Mouse (Mus musculus): Measurements from ENCODE around the gene Mx1. TPM values are rescaled to one million over a fixed set of nuclear protein-coding genes. Genes with fewer than 3 reads are reported as not detected.

Gene Mx1
- total RNA-seq (2012; rRNA removed) (0.13 and 0.27 TPM in 2 replicates), polyA plus RNA-seq (2012; ENCODE audit: insufficient read depth in 1 of 2, insufficient read length in 2 of 2, low read depth in 1 of 2, low replicate concordance in 2 of 2, missing spikeins in 1 of 2) (under 1 TPM in 1 of 2 experiments, not detected in 1; 0.42 TPM)

DNA sequence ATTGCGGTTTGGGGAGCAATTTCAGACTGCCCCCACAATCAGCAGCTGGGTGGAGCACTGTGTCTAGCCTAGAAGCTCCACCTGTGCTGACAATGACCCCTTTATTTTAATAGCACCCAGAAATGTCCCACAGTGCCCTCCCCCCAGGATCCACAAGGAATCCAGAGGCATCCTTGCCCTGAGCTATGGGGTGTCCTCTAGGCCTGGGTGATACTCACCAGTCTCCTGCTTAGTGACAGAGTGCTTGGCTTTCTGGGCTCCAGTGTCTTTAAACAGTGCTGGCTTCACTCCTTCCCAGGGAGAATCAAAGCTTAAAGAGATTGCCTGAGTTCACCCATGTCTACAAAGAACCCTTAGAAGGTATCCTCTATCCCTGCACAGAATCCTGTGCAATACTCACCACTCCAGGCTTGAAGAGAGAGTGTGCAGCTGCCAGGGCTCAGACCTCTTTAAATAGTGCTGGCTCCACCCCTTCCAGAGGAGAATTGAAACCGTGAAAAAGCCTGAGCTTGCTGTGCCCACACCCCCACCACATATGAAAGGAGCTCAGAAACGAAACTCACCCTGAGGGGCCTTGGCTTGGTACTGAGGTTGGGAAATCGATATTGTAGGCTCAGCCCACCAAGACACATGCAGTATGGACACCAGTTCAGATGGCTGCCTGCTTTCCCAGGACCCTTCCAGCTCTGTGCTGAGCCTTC lies at the start of gene Mx1:
TSS of gene Mx1 (minus strand) at position 427 of the 701 bp plus-strand sequence.
- Histone ChIP-seq H3K27me3 (ENCODE audit: control insufficient read depth in 1 of 2, insufficient read depth in 2 of 2, low read length in 2 of 2) (no peaks in the 10 kb centered on the region), H3K4me1 (ENCODE audit: control insufficient read depth in 1 of 2, insufficient read depth in 2 of 2, low read length in 2 of 2) (peaks cover 4 to 13% of the 10 kb centered on the region in 2 experiments), H3K79me2 (ENCODE audit: control insufficient read depth, insufficient read depth, low read length, poor library complexity) (no peaks in the 10 kb centered on the region), H3K4me3 (ENCODE audit: control insufficient read depth in 1 of 2, insufficient read depth in 1 of 2, low read depth in 2 of 2, low read length in 2 of 2) (no peak within 1 kb of the TSS), H3K9ac (ENCODE audit: control insufficient read depth, low read depth, low read length, poor library complexity, severe bottlenecking) (peak within 1 kb of the TSS; percentile 27; the same call in 1 of the 2 replicates), H3K27ac (ENCODE audit: control insufficient read depth, low read depth, low read length) (no peak within 1 kb of the TSS), H3K9me3 (replicated peaks; ENCODE audit: insufficient read depth, low read length) (no peaks in the 10 kb centered on the region), H3K36me3 (ENCODE audit: control insufficient read depth in 1 of 2, insufficient read depth in 2 of 2, low read length in 2 of 2) (peaks cover 0 to 6% of the 10 kb centered on the region in 2 experiments; a peak in 2 of 4 replicates)
- no peak for DNase-seq (ENCODE audit: low read depth, low spot score)
- TF ChIP-seq USF1 (IDR thresholded peaks at IDR 0.05; ENCODE audit: low read depth, low read length) (no peak), MEF2A (IDR thresholded peaks at IDR 0.05; ENCODE audit: extremely low read depth, insufficient replicate concordance, low read depth, low read length, poor library complexity, severe bottlenecking) (no peak), ZNF384 (IDR thresholded peaks at IDR 0.05; ENCODE audit: low read depth, low read length) (no peak), SMC3 (IDR thresholded peaks at IDR 0.05; ENCODE audit: low read depth, low read length) (no peak), GATA1 (IDR thresholded peaks at IDR 0.05; ENCODE audit: low read depth, low read length) (no peak), MAX (IDR thresholded peaks at IDR 0.05; ENCODE audit: low read length) (no peak), MXI1 (IDR thresholded peaks at IDR 0.05; ENCODE audit: low read depth, low read length) (no peak), MYC (IDR thresholded peaks at IDR 0.05; ENCODE audit: low read depth, low read length) (no peak), ELF1 (IDR thresholded peaks at IDR 0.05; ENCODE audit: low read depth, low read length) (no peak), NRF1 (IDR thresholded peaks at IDR 0.05; ENCODE audit: insufficient read depth, low read depth, low read length, poor library complexity, severe bottlenecking) (no peak), CHD2 (IDR thresholded peaks at IDR 0.05; ENCODE audit: low read length) (no peak), RCOR1 (IDR thresholded peaks at IDR 0.05; ENCODE audit: low read depth, low read length) (no peak), CHD1 (IDR thresholded peaks at IDR 0.05; ENCODE audit: low read depth, low read length) (no peak), POLR2A (IDR thresholded peaks at IDR 0.05; ENCODE audit: control insufficient read depth in 1 of 2, insufficient read depth in 1 of 2, low read depth in 1 of 2, low read length in 2 of 2, poor library complexity in 1 of 2) (no peak), CTCF (IDR thresholded peaks at IDR 0.05 in 2 of 3, conservative IDR thresholded peaks at IDR 0.05 in 1 of 3; ENCODE audit: control insufficient read depth in 1 of 3, insufficient read depth in 1 of 3, low read depth in 2 of 3, low read length in 3 of 3, poor library complexity in 1 of 3, severe bottlenecking in 1 of 3) (no peak)

- H3K4me1 ChIP-seq (ENCODE audit: control insufficient read depth in 1 of 2, insufficient read depth in 2 of 2, low read length in 2 of 2), result peaks cover 2 to 39% of the 10 kb centered on the region in 2 experiments; a peak in 3 of 4 replicates
- peak overlapping the region; percentile 95 for H3K9ac ChIP-seq (ENCODE audit: control insufficient read depth, low read depth, low read length, poor library complexity, severe bottlenecking)
- H3K27ac ChIP-seq (ENCODE audit: control insufficient read depth, low read depth, low read length), result peak overlapping the region; percentile 67
- H3K36me3 ChIP-seq (ENCODE audit: control insufficient read depth in 1 of 2, insufficient read depth in 2 of 2, low read length in 2 of 2), result peaks cover 0 to 27% of the 10 kb centered on the region in 2 experiments; a peak in 2 of 4 replicates
- DNase-seq (ENCODE audit: low read depth, low spot score), result peak; percentile 95
- H3K9me3 ChIP-seq (replicated peaks; ENCODE audit: insufficient read depth, low read length), result no peaks in the 10 kb centered on the region
- peak overlapping the region; percentile 86 to 94 for H3K4me3 ChIP-seq (ENCODE audit: control insufficient read depth in 1 of 2, insufficient read depth in 1 of 2, low read depth in 2 of 2, low read length in 2 of 2)
- no peaks in the 10 kb centered on the region for H3K27me3 ChIP-seq (ENCODE audit: control insufficient read depth in 1 of 2, insufficient read depth in 2 of 2, low read length in 2 of 2)
- H3K79me2 ChIP-seq (ENCODE audit: control insufficient read depth, insufficient read depth, low read length, poor library complexity), result peaks cover 19% of the 10 kb centered on the region
- peak; percentile 72 to 92 (median 87) for TF ChIP-seq CTCF (IDR thresholded peaks at IDR 0.05 in 2 of 3, conservative IDR thresholded peaks at IDR 0.05 in 1 of 3; ENCODE audit: control insufficient read depth in 1 of 3, insufficient read depth in 1 of 3, low read depth in 2 of 3, low read length in 3 of 3, poor library complexity in 1 of 3, severe bottlenecking in 1 of 3)
- TF ChIP-seq CHD1 (IDR thresholded peaks at IDR 0.05; ENCODE audit: low read depth, low read length), result no peak
- no peak for TF ChIP-seq E2F4 (IDR thresholded peaks at IDR 0.05; ENCODE audit: borderline replicate concordance, low read depth, low read length)
- TF ChIP-seq RAD21 (IDR thresholded peaks at IDR 0.05; ENCODE audit: low read depth, low read length), result peak; percentile 6; the same call in 1 of the 2 replicates
- no peak for TF ChIP-seq CHD2 (IDR thresholded peaks at IDR 0.05; ENCODE audit: low read length)
- no peak for TF ChIP-seq GABPA (IDR thresholded peaks at IDR 0.05; ENCODE audit: low read depth, low read length)
- no peak for TF ChIP-seq UBTF (IDR thresholded peaks at IDR 0.05; ENCODE audit: borderline replicate concordance, insufficient read depth, low read depth, low read length)
- TF ChIP-seq POLR2AphosphoS2 (IDR thresholded peaks at IDR 0.05; ENCODE audit: low read length), result peak; percentile 87; the same call in 1 of the 2 replicates
- peak; percentile 97 for TF ChIP-seq SIN3A (IDR thresholded peaks at IDR 0.05; ENCODE audit: low read length)
- no peak for TF ChIP-seq ZC3H11A (IDR thresholded peaks at IDR 0.05; ENCODE audit: low read depth, low read length)
- TF ChIP-seq TCF12 (IDR thresholded peaks at IDR 0.05; ENCODE audit: low read depth, low read length), result peak; percentile 77
- no peak for TF ChIP-seq POLR2AphosphoS5 (IDR thresholded peaks at IDR 0.05; ENCODE audit: borderline replicate concordance, low read depth, low read length)
- peak; percentile 89 for TF ChIP-seq ETS1 (IDR thresholded peaks at IDR 0.05; ENCODE audit: low read depth, low read length)
- 0 out of 2 replicates have a peak, but pooled peaks have one; percentile 14 for TF ChIP-seq ZNF384 (IDR thresholded peaks at IDR 0.05; ENCODE audit: low read depth, low read length)
- TF ChIP-seq USF1 (IDR thresholded peaks at IDR 0.05; ENCODE audit: low read depth, low read length), result peak; percentile 92
- TF ChIP-seq MYC (IDR thresholded peaks at IDR 0.05; ENCODE audit: low read depth, low read length), result no peak; the same call in 1 of the 2 replicates
- TF ChIP-seq POLR2A (IDR thresholded peaks at IDR 0.05; ENCODE audit: control insufficient read depth in 1 of 2, insufficient read depth in 1 of 2, low read depth in 1 of 2, low read length in 2 of 2, poor library complexity in 1 of 2), result peak; percentile 77 to 86
- peak in 1 of 2 experiments; percentile 64; a peak in 2 of 4 replicates for TF ChIP-seq USF2 (IDR thresholded peaks at IDR 0.05; ENCODE audit: borderline replicate concordance in 1 of 2, insufficient read depth in 1 of 2, low read depth in 1 of 2, low read length in 2 of 2)
These were observed 49.6 kb upstream of the Mx1 start for GRCm38 (mm10) chr16:97512347-97512751.
